Mouse (Mus musculus): ENCODE results near the gene Thsd7b.

DNA sequence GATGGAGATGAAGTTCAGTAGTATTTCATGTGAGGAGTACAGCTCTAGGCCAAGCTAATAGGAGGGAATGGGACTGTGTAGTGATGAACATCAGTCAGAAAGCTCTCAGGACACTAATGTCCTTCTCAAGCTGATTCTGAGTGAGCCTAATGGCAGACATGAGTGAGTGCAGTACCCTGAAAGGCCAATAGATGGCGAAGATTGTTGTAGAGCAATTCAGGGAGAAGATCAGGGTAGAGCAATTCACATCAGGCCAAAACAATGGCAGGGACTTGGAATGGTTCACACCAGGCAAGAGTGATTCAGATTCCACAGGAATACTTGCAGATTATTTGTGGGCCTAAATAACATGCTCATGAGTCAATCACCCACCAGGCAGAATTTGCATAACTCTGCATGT lies 646.3 kb downstream of the Thsd7b start:
- TF ChIP-seq CTCF (IDR thresholded peaks at IDR 0.05; ENCODE audit: low read depth, low read length) (no peak), POLR2A (IDR thresholded peaks at IDR 0.05; ENCODE audit: borderline replicate concordance, low read depth, low read length) (no peak)
